Mouse (Mus musculus) heart, postnatal 0 days (tissue): Measurements from ENCODE around the gene Hist1h3e. TPM values are rescaled to one million over a fixed set of nuclear protein-coding genes. Genes with fewer than 3 reads are reported as not detected.

Source experiments
- ATAC-seq: fragments of 200-750 bp; cut with Nextera tagmentation; 2 replicates; pipeline ENCODE4 v1.8.0; 2017; ENCODE audit warnings: low read depth, moderate number of reproducible peaks, moderate library complexity; ENCODE audit not compliant: insufficient read depth
- DNase-seq: peaks from one replicate; pipeline ENCODE4 v3.0.0-alpha.2; 2016; ENCODE audit warnings: low spot score
- H3K27ac ChIP-seq: fragments of 300-500 bp; sonication (generic); 2 replicates; pipeline ENCODE4 v1.5.1; 2014; ENCODE audit warnings: low read depth, mild to moderate bottlenecking
- H3K27me3 ChIP-seq: fragments of 300-500 bp; sonication (generic); 2 replicates; pipeline ENCODE4 v1.6.1; 2014; ENCODE audit warnings: low read length, mixed read lengths; ENCODE audit not compliant: control insufficient read depth, insufficient read depth
- H3K36me3 ChIP-seq: fragments of 300-500 bp; sonication (generic); replicated peaks from 2 replicates; pipeline ENCODE4 v1.6.1; 2014; ENCODE audit warnings: low read length, mixed read lengths; ENCODE audit not compliant: control insufficient read depth, insufficient read depth
- H3K4me1 ChIP-seq: fragments of 300-500 bp; sonication (generic); 2 replicates; pipeline ENCODE4 v1.6.1; 2014; ENCODE audit warnings: antibody characterized with exemption; ENCODE audit not compliant: control insufficient read depth, insufficient read depth
- H3K4me2 ChIP-seq: fragments of 300-500 bp; sonication (generic); 2 replicates; pipeline ENCODE4 v1.6.1; 2014; ENCODE audit warnings: low read depth, mild to moderate bottlenecking, low read length, moderate library complexity
- H3K4me3 ChIP-seq: fragments of 300-500 bp; sonication (generic); 2 replicates; pipeline ENCODE4 v1.5.1; 2014; ENCODE audit warnings: low read depth, low read length
- H3K9ac ChIP-seq: fragments of 300-500 bp; sonication (generic); replicated peaks from 2 replicates; pipeline ENCODE4 v1.6.1; 2014; ENCODE audit warnings: low read depth, low read length, mixed read lengths
- H3K9me3 ChIP-seq: fragments of 300-500 bp; sonication (generic); replicated peaks from 2 replicates; pipeline ENCODE4 v1.6.1; 2016; ENCODE audit warnings: low read length; ENCODE audit not compliant: control insufficient read depth
- CTCF ChIP-seq: IDR thresholded peaks from 2 replicates; pipeline ENCODE4 v1.5.1; 2016; ENCODE audit warnings: antibody characterized with exemption, control low read depth, low read depth
- EP300 ChIP-seq: IDR thresholded peaks from 2 replicates; pipeline ENCODE4 v1.6.1; 2016; ENCODE audit warnings: antibody characterized with exemption, low read depth
- WGBS: fragments of 180-500 bp; shearing (Covaris S2); extraction: QIAGEN DNeasy Blood & Tissue Kit; methylation state at CpG from one replicate; pipeline ENCODE4 v1.1.7; 2014; 5-methylcytosine and 5-hydroxymethylcytosine counted together
- microRNA-seq: library from miRNA; unstranded; fragments of <30 nt; microRNA quantifications from one replicate; pipeline ENCODE4, GENCODE M21; 2016
- polyA plus RNA-seq: library from polyadenylated mRNA; unstranded; fragments of >200 nt; fragmentation: Nextera tagmentation; extraction: Ambion mirVana; gene quantifications from 2 replicates; pipeline ENCODE4 v1.2.1, GENCODE M21; 2015
- total RNA-seq: library from RNA; depleted of rRNA; stranded (reverse); fragments of >200 nt; gene quantifications from 2 replicates; pipeline ENCODE4 v1.2.3, GENCODE M21; 2014; ENCODE audit warnings: low replicate concordance; rRNA removed

The Hist1h3e gene
- total and polyA plus RNA-seq, 2 experiments from 2014 or later, result 0.97 to 625 TPM

DNA sequence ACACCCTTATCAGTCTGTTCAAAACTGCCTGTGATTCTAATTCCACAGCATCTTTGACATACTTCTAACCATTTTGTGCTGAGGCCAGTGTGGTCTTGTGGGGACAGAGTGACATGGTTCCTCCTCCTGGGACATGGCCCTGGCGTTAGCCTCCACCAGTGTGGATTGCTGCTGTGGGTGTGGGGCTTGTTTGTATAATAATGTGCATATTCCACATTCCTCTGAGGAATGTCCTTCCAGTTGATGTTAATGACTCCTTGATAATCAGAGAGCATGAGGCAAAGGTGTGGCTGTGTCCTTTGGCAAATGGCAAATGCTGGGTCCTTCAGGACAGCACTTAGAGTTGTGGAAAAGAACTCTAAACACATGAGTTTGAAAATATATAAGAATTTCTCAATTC, 48.7 kb downstream of the Hist1h3e start:
- WGBS, result 84% methylated on average over 1 of the region's 1 CpGs
- Histone ChIP-seq H3K4me1 (no peaks in the 10 kb centered on the region), H3K36me3 (no peaks in the 10 kb centered on the region), H3K4me2 (no peak overlapping the region), H3K27me3 (no peaks in the 10 kb centered on the region), H3K9me3 (no peaks in the 10 kb centered on the region), H3K9ac (no peak overlapping the region), H3K4me3 (no peak overlapping the region), H3K27ac (no peak overlapping the region)
- ATAC-seq (no peak), DNase-seq (no peak)
- TF ChIP-seq CTCF (no peak), EP300 (no peak)

Small RNAs within 50 kb of the gene (microRNA-seq; reads per million reads assigned to microRNA genes)
- gene Gm44297, result not detected
- gene Gm44359, result not detected
- gene Gm44394, result not detected
- gene n-TStga1, result 0.54 reads per million

Other genes starting within 250 kb of the Hist1h3e start
Only the 30 nearest of the 35 such genes appear.
- gene Zfp322a, start 193.2 kb downstream of the Hist1h3e start, total RNA-seq, result 10.0 and 11.9 TPM in 2 replicates
- 27.0 and 28.1 TPM in 2 replicates for gene Zfp322a, start 193.2 kb downstream of the Hist1h3e start, polyA plus RNA-seq
- gene Abt1, start 138.5 kb downstream of the Hist1h3e start, total RNA-seq, result 6.7 and 7.4 TPM in 2 replicates
- 6.8 and 7.2 TPM in 2 replicates for gene Abt1, start 138.5 kb downstream of the Hist1h3e start, polyA plus RNA-seq
- gene Btn1a1, start 96.5 kb downstream of the Hist1h3e start, total RNA-seq, result 0.27 TPM in 1 of 2 replicates, not detected in the other
- gene Btn1a1, start 96.5 kb downstream of the Hist1h3e start, polyA plus RNA-seq, result 0.14 and 0.18 TPM in 2 replicates
- gene Btn2a2, start 73.5 kb downstream of the Hist1h3e start, total RNA-seq, result not detected in 2 replicates
- gene Btn2a2, start 73.5 kb downstream of the Hist1h3e start, polyA plus RNA-seq, result 0.04 and 0.15 TPM in 2 replicates
- gene Hist1h4h, start 31.3 kb downstream of the Hist1h3e start, total RNA-seq, result 3,824 and 4,565 TPM in 2 replicates
- 30.4 and 37.5 TPM in 2 replicates for gene Hist1h4h, start 31.3 kb downstream of the Hist1h3e start, polyA plus RNA-seq
- gene Hist1h2af, start 28.5 kb downstream of the Hist1h3e start, total RNA-seq, result 369 and 922 TPM in 2 replicates
- gene Hist1h2af, start 28.5 kb downstream of the Hist1h3e start, polyA plus RNA-seq, result 1.3 and 2.6 TPM in 2 replicates
- gene Hist1h3g, start 26.9 kb downstream of the Hist1h3e start, total RNA-seq, result 709 and 989 TPM in 2 replicates
- 2.4 and 2.5 TPM in 2 replicates for gene Hist1h3g, start 26.9 kb downstream of the Hist1h3e start, polyA plus RNA-seq
- gene Hist1h2bh, start 19.0 kb downstream of the Hist1h3e start, total RNA-seq, result 82.5 and 133 TPM in 2 replicates
- 0.25 and 0.31 TPM in 2 replicates for gene Hist1h2bh, start 19.0 kb downstream of the Hist1h3e start, polyA plus RNA-seq
- gene Hist1h3f, start 18.3 kb downstream of the Hist1h3e start, total RNA-seq, result 441 and 779 TPM in 2 replicates
- 0.29 and 0.45 TPM in 2 replicates for gene Hist1h3f, start 18.3 kb downstream of the Hist1h3e start, polyA plus RNA-seq
- gene Hist1h4f, start 10.7 kb downstream of the Hist1h3e start, total RNA-seq, result 2,919 and 3,073 TPM in 2 replicates
- gene Hist1h4f, start 10.7 kb downstream of the Hist1h3e start, polyA plus RNA-seq, result 0.65 TPM in 1 of 2 replicates, not detected in the other
- gene Hist1h1d, start 9.1 kb downstream of the Hist1h3e start, total RNA-seq, result 61.7 and 66.1 TPM in 2 replicates
- 0.16 and 0.20 TPM in 2 replicates for gene Hist1h1d, start 9.1 kb downstream of the Hist1h3e start, polyA plus RNA-seq
- 171 and 312 TPM in 2 replicates for gene Hist1h2ae, start 8.9 kb upstream of the Hist1h3e start, total RNA-seq
- 12.1 and 14.3 TPM in 2 replicates for gene Hist1h2ae, start 8.9 kb upstream of the Hist1h3e start, polyA plus RNA-seq
- 1,110 and 1,666 TPM in 2 replicates for gene Hist1h2bg, start 9.0 kb upstream of the Hist1h3e start, total RNA-seq
- gene Hist1h2bg, start 9.0 kb upstream of the Hist1h3e start, polyA plus RNA-seq, result 2.5 and 4.3 TPM in 2 replicates
- 603 and 951 TPM in 2 replicates for gene Hist1h2bf, start 11.8 kb upstream of the Hist1h3e start, total RNA-seq
- 1.3 and 1.6 TPM in 2 replicates for gene Hist1h2bf, start 11.8 kb upstream of the Hist1h3e start, polyA plus RNA-seq
- 568 and 769 TPM in 2 replicates for gene Hist1h2ad, start 12.0 kb upstream of the Hist1h3e start, total RNA-seq
- gene Hist1h2ad, start 12.0 kb upstream of the Hist1h3e start, polyA plus RNA-seq, result 0.27 and 1.8 TPM in 2 replicates
- gene Hist1h3d, start 13.4 kb upstream of the Hist1h3e start, total RNA-seq, result 116 and 155 TPM in 2 replicates
- 1.2 and 1.8 TPM in 2 replicates for gene Hist1h3d, start 13.4 kb upstream of the Hist1h3e start, polyA plus RNA-seq
- 1,649 and 2,136 TPM in 2 replicates for gene Hist1h4d, start 19.2 kb upstream of the Hist1h3e start, total RNA-seq
- gene Hist1h4d, start 19.2 kb upstream of the Hist1h3e start, polyA plus RNA-seq, result 18.8 and 21.2 TPM in 2 replicates
- 253 and 309 TPM in 2 replicates for gene Hist1h2be, start 58.8 kb upstream of the Hist1h3e start, total RNA-seq
- gene Hist1h2be, start 58.8 kb upstream of the Hist1h3e start, polyA plus RNA-seq, result 0.82 and 1.2 TPM in 2 replicates
- 271 and 391 TPM in 2 replicates for gene Hist1h1e, start 60.2 kb upstream of the Hist1h3e start, total RNA-seq
- gene Hist1h1e, start 60.2 kb upstream of the Hist1h3e start, polyA plus RNA-seq, result 5.6 and 6.7 TPM in 2 replicates
- gene Hist1h2ac, start 121.6 kb upstream of the Hist1h3e start, total RNA-seq, result 62.8 and 88.1 TPM in 2 replicates
- 0.45 and 0.49 TPM in 2 replicates for gene Hist1h2ac, start 121.6 kb upstream of the Hist1h3e start, polyA plus RNA-seq
- 253 and 309 TPM in 2 replicates for gene Hist1h2bc, start 121.8 kb upstream of the Hist1h3e start, total RNA-seq
- 94.4 and 115 TPM in 2 replicates for gene Hist1h2bc, start 121.8 kb upstream of the Hist1h3e start, polyA plus RNA-seq
- 0.23 and 2.0 TPM in 2 replicates for gene Hist1h1t, start 133.4 kb upstream of the Hist1h3e start, total RNA-seq
- gene Hist1h1t, start 133.4 kb upstream of the Hist1h3e start, polyA plus RNA-seq, result not detected in 2 replicates
- 1,145 and 1,607 TPM in 2 replicates for gene Hist1h4c, start 136.1 kb upstream of the Hist1h3e start, total RNA-seq
- 1.5 and 1.7 TPM in 2 replicates for gene Hist1h4c, start 136.1 kb upstream of the Hist1h3e start, polyA plus RNA-seq
- 21.4 and 25.9 TPM in 2 replicates for gene Hfe, start 148.5 kb upstream of the Hist1h3e start, total RNA-seq
- gene Hfe, start 148.5 kb upstream of the Hist1h3e start, polyA plus RNA-seq, result 18.0 and 22.3 TPM in 2 replicates
- gene Hist1h1c, start 176.4 kb upstream of the Hist1h3e start, total RNA-seq, result 770 and 1,043 TPM in 2 replicates
- gene Hist1h1c, start 176.4 kb upstream of the Hist1h3e start, polyA plus RNA-seq, result 73.4 and 101 TPM in 2 replicates
- gene Hist1h3c, start 183.2 kb upstream of the Hist1h3e start, total RNA-seq, result 1,907 and 3,007 TPM in 2 replicates
- 1.2 and 1.3 TPM in 2 replicates for gene Hist1h3c, start 183.2 kb upstream of the Hist1h3e start, polyA plus RNA-seq
- 1,542 and 1,547 TPM in 2 replicates for gene Hist1h2bb, start 184.4 kb upstream of the Hist1h3e start, total RNA-seq
- 0.59 and 0.78 TPM in 2 replicates for gene Hist1h2bb, start 184.4 kb upstream of the Hist1h3e start, polyA plus RNA-seq
- gene Hist1h2ab, start 188.8 kb upstream of the Hist1h3e start, total RNA-seq, result 667 and 733 TPM in 2 replicates
- 5.6 and 7.6 TPM in 2 replicates for gene Hist1h2ab, start 188.8 kb upstream of the Hist1h3e start, polyA plus RNA-seq
- gene Hist1h3b, start 189.9 kb upstream of the Hist1h3e start, total RNA-seq, result 800 and 1,239 TPM in 2 replicates
- gene Hist1h3b, start 189.9 kb upstream of the Hist1h3e start, polyA plus RNA-seq, result 3.2 and 3.3 TPM in 2 replicates
- gene Hist1h4b, start 194.6 kb upstream of the Hist1h3e start, total RNA-seq, result 252 and 267 TPM in 2 replicates
- 0.46 and 0.60 TPM in 2 replicates for gene Hist1h4b, start 194.6 kb upstream of the Hist1h3e start, polyA plus RNA-seq